Mouse (Mus musculus): Measurements from ENCODE around the gene G430095P16Rik. TPM values are rescaled to one million over a fixed set of nuclear protein-coding genes. Genes with fewer than 3 reads are reported as not detected.

G430095P16Rik gene
- 1.4 and 1.8 TPM in 2 replicates for polyA plus RNA-seq (2015; fragmentation: Nextera tagmentation; extraction: Ambion mirVana)

- peak within 1 kb of the TSS; percentile 11; the same call in 1 of the 2 replicates for H3K9ac ChIP-seq (replicated peaks)
- H3K9me3 ChIP-seq (replicated peaks), result no peaks in the 10 kb centered on the region
- H3K27me3 ChIP-seq (replicated peaks), result peaks cover 10% of the 10 kb centered on the region
- H3K27ac ChIP-seq (replicated peaks), result peak within 1 kb of the TSS; percentile 80
- peak within 1 kb of the TSS; percentile 26 for H3K4me2 ChIP-seq
- no peak within 1 kb of the TSS for H3K4me3 ChIP-seq (replicated peaks)
- ATAC-seq (ENCODE audit: low FRiP score), result peak; percentile 57
- H3K36me3 ChIP-seq, result no peaks in the 10 kb centered on the region
- H3K4me1 ChIP-seq, result peaks cover 52% of the 10 kb centered on the region
- 13% methylated on average over 10 of the region's 10 CpGs for WGBS
Observed at GRCm38 (mm10) chr8:84722850-84723570, at the start of gene G430095P16Rik. Gene G430095P16Rik, plus strand, starts transcription at chr8:84723007.

DNA sequence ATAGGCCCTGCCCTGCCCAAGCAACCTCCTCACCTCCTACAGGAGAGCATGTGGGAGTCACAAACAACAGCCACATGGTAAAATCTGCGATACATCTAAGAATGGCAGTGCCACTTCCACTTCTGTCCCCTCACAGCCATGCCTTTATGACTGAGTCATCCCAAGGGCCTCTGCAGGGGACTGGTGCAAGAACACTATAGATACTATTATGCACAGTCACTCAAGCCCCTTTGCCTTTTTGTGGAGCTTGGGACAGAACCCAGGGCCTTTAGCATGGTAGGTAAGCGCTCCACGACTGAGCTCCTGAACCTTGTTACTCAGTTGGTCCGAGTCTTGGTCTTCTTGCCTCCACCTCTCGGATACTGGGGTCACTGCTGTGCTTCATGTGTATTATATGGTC, 45.5 kb upstream of the G430095P16Rik start:
- no peak for ATAC-seq (ENCODE audit: low FRiP score)
- peaks cover 47% of the 10 kb centered on the region for H3K36me3 ChIP-seq

DNA sequence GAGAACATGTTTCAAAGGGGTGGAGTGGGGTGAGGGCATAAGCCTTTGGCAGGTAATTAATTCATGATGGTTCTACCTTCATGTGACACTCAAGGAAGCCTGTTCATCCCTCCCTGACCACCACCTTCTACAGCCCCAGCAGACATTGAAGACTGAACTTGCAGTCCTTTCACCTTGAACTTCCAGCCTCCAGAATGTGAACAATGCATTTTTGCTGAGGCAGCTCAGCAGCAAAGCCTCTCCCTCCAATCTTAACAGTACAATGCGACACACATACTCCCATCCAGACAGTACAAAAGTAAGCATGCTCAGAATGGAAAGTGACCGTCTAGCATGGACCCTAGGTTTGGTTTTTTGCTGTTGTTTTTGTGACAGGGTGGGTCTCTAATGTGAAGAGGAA, 41.3 kb upstream of the G430095P16Rik start:
- H3K9me3 ChIP-seq (replicated peaks), result no peaks in the 10 kb centered on the region
- 78% methylated on average over 2 of the region's 2 CpGs for WGBS
- no peak overlapping the region for H3K4me2 ChIP-seq
- ATAC-seq (ENCODE audit: low FRiP score), result no peak
- no peak overlapping the region for H3K9ac ChIP-seq (replicated peaks)
- no peak overlapping the region for H3K27ac ChIP-seq (replicated peaks)
- peaks cover 34% of the 10 kb centered on the region for H3K4me1 ChIP-seq
- no peaks in the 10 kb centered on the region for H3K27me3 ChIP-seq (replicated peaks)
- peaks cover 9% of the 10 kb centered on the region for H3K36me3 ChIP-seq
- no peak overlapping the region for H3K4me3 ChIP-seq (replicated peaks)

More for the DNA sequence above, 45.5 kb upstream of the G430095P16Rik start:
- no peak overlapping the region for H3K4me2 ChIP-seq
- WGBS, result 96% methylated on average over 5 of the region's 5 CpGs
- H3K9me3 ChIP-seq (replicated peaks), result no peaks in the 10 kb centered on the region
- no peak overlapping the region for H3K4me3 ChIP-seq (replicated peaks)
- no peaks in the 10 kb centered on the region for H3K27me3 ChIP-seq (replicated peaks)
- peaks cover 3% of the 10 kb centered on the region; the same call in 1 of the 2 replicates for H3K4me1 ChIP-seq
- H3K27ac ChIP-seq (replicated peaks), result no peak overlapping the region
- no peak overlapping the region for H3K9ac ChIP-seq (replicated peaks)

GRCm38 (mm10) chr8:84682257-84682656, 40.5 kb upstream of the G430095P16Rik start:
- WGBS, result 85% methylated on average over 2 of the region's 2 CpGs

GRCm38 (mm10) chr8:84684537-84684936, 38.3 kb upstream of the G430095P16Rik start:
- no peaks in the 10 kb centered on the region for H3K27me3 ChIP-seq (replicated peaks)
- peaks cover 50% of the 10 kb centered on the region for H3K4me1 ChIP-seq
- no peak for ATAC-seq (ENCODE audit: low FRiP score)
- H3K9ac ChIP-seq (replicated peaks), result no peak overlapping the region
- 0 out of 2 replicates have a peak overlapping the region, but pooled peaks have one; percentile 55 for H3K27ac ChIP-seq (replicated peaks)
- WGBS, result 24% methylated on average over 3 of the region's 3 CpGs
- no peak overlapping the region for H3K4me3 ChIP-seq (replicated peaks)
- H3K4me2 ChIP-seq, result no peak overlapping the region
- 0 out of 2 replicates have a peak, but pooled peaks cover 5% of the 10 kb centered on the region for H3K36me3 ChIP-seq
- no peaks in the 10 kb centered on the region for H3K9me3 ChIP-seq (replicated peaks)

More at GRCm38 (mm10) chr8:84682257-84682656, 40.5 kb upstream of the G430095P16Rik start:
- no peak for ATAC-seq (ENCODE audit: low FRiP score)
- Histone ChIP-seq H3K9ac (replicated peaks) (no peak overlapping the region), H3K27ac (replicated peaks) (no peak overlapping the region), H3K4me2 (no peak overlapping the region), H3K4me1 (peaks cover 38% of the 10 kb centered on the region), H3K36me3 (peaks cover 5% of the 10 kb centered on the region; the same call in 1 of the 2 replicates), H3K4me3 (replicated peaks) (no peak overlapping the region), H3K27me3 (replicated peaks) (no peaks in the 10 kb centered on the region), H3K9me3 (replicated peaks) (no peaks in the 10 kb centered on the region)

DNA sequence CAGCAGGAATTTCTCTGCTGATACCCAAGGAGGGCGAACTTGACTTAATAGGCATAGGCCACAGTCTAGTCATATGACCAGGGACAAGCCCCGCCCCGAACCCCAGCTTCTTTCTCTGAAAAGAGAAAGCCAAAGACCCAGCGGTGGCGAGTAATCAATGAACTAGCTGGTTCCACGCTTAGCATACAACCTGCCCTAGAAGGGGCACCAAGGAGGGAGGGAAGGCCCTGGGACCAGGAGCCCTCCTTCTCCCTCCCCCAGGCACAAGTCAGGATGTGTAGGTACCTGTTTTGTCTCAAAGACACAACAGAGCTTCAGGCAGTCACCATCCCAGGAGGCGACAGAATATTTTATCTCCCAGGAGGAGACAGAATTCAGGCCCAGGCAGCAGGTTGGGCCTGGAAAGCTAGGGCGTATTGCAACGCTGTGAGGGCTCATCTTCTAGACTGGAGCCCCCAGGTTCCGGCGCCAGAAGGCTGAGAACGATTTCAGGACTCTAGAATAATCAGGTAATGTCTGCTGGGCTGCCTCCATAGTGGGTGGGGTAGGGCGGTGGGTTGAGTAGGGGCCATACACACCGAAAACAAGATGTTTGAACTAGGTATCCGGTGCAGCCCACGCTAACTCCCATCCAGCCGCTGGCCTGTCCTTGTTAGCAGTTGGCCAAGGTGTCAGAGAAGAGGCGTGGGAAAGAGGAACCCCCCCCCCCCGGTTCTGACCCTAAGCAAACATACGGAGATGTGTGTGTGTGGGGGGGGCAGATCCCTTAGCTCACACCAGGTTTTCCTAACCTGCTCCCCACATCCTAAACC, 36.4 kb upstream of the G430095P16Rik start, which contains the start of gene Trmt1:
Gene Trmt1, plus strand, starts transcription at position 117 of the 812 bp plus-strand sequence.
- 9% methylated on average over 20 of the region's 20 CpGs for WGBS
- ATAC-seq (ENCODE audit: low FRiP score), result 0 out of 2 replicates have a peak, but pooled peaks have one; percentile 10
- Histone ChIP-seq H3K27ac (replicated peaks) (peak within 1 kb of the TSS; percentile 88), H3K27me3 (replicated peaks) (no peaks in the 10 kb centered on the region), H3K4me1 (peaks cover 64% of the 10 kb centered on the region), H3K9ac (replicated peaks) (peak within 1 kb of the TSS; percentile 99), H3K36me3 (peaks cover 13% of the 10 kb centered on the region), H3K9me3 (replicated peaks) (no peaks in the 10 kb centered on the region), H3K4me3 (replicated peaks) (peak within 1 kb of the TSS; percentile 99), H3K4me2 (peak within 1 kb of the TSS; percentile 76)

DNA sequence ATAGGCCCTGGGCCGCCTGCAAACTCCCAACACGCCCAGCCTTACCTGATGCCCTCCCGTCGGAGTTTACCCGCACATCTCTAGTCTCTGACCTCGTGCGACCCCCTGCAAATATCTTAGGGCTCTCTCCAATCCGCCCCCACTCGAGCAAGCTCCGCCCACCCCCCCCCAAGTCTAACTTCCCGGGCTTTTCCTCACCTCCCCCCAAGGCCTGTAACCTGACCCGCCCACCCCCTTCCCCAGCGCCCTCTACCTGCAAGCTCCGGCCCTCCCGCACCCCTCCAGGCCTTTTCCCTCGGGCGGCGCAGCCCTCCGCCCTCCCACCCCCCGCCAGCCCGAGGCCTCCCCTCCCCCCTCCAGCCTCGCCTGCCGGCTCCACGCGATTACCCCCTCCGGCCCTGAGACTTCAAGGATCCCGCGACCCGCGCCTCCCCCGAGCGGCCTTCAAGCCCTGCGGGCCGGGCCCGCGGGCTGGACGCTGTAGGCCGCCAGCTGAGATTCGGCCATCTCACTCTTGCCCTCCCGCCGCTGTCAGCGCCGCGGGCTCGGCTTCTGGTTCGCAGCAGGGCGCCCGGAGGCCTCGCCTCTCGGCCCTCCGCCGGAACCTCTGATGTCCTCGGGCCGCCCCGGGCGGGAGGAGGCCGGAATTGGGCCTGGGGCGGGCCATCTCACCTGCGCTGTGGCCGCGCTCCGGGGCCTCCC, 35.7 kb upstream of the G430095P16Rik start:
- H3K4me1 ChIP-seq, result peaks cover 63% of the 10 kb centered on the region
- H3K27ac ChIP-seq (replicated peaks), result peak overlapping the region; percentile 88
- no peaks in the 10 kb centered on the region for H3K27me3 ChIP-seq (replicated peaks)
- no peaks in the 10 kb centered on the region for H3K9me3 ChIP-seq (replicated peaks)
- ATAC-seq (ENCODE audit: low FRiP score), result peak; percentile 18
- H3K36me3 ChIP-seq, result peaks cover 16% of the 10 kb centered on the region
- peak overlapping the region; percentile 76 for H3K4me2 ChIP-seq
- under 1% methylated on average over 48 of the region's 62 CpGs for WGBS
- peak overlapping the region; percentile 99 for H3K4me3 ChIP-seq (replicated peaks)
- peak overlapping the region; percentile 99 for H3K9ac ChIP-seq (replicated peaks)

- WGBS, result under 1% methylated on average over 25 of the region's 37 CpGs
- Histone ChIP-seq H3K4me2 (peak within 1 kb of the TSS; percentile 91), H3K27me3 (replicated peaks) (no peaks in the 10 kb centered on the region), H3K36me3 (peaks cover 18% of the 10 kb centered on the region), H3K27ac (replicated peaks) (peak within 1 kb of the TSS; percentile 88), H3K9ac (replicated peaks) (peak within 1 kb of the TSS; percentile 99), H3K4me1 (peaks cover 60% of the 10 kb centered on the region), H3K4me3 (replicated peaks) (peak within 1 kb of the TSS; percentile 99), H3K9me3 (replicated peaks) (no peaks in the 10 kb centered on the region)
- ATAC-seq (ENCODE audit: low FRiP score), result peak; percentile 75
Observed at GRCm38 (mm10) chr8:84687705-84688100, 35.1 kb upstream of the G430095P16Rik start, which contains the start of gene Nacc1. Gene Nacc1, minus strand, starts transcription at chr8:84687862.

- Histone ChIP-seq H3K27ac (replicated peaks) (peak overlapping the region; percentile 45), H3K4me2 (peak overlapping the region; percentile 91), H3K9me3 (replicated peaks) (no peaks in the 10 kb centered on the region), H3K27me3 (replicated peaks) (no peaks in the 10 kb centered on the region), H3K36me3 (peaks cover 25% of the 10 kb centered on the region), H3K4me3 (replicated peaks) (peak overlapping the region; percentile 68), H3K9ac (replicated peaks) (peak overlapping the region; percentile 52), H3K4me1 (peaks cover 51% of the 10 kb centered on the region)
- ATAC-seq (ENCODE audit: low FRiP score), result peak; percentile 87
- WGBS, result under 1% methylated on average over 47 of the region's 47 CpGs
Observed at GRCm38 (mm10) chr8:84689091-84689915, 33.5 kb upstream of the G430095P16Rik start.

DNA sequence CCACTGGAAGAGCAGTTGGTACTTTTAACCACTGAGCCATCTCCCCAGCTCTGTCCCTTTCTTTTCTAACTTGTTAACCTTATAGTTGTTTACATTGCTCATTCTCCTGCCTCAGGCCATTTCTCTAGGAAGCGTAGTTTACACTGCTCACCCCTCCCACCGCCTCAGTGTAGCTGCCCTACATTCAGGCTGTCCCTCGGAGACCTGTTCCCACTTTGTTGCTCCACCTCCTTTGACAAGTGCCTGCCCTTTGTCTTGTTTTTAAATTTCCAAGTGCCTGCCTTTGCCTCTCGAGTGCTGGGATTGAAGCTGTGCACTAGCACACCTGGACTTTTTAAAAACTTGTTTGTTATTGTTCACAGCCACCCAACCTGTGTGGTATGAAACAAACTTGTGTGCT, 29.5 kb upstream of the G430095P16Rik start:
- Histone ChIP-seq H3K9me3 (replicated peaks) (no peaks in the 10 kb centered on the region), H3K36me3 (peaks cover 47% of the 10 kb centered on the region)
- 79% methylated on average over 4 of the region's 4 CpGs for whole genome bisulfite sequencing

More for the DNA sequence above, 29.5 kb upstream of the G430095P16Rik start:
- H3K27me3 ChIP-seq (replicated peaks), result no peaks in the 10 kb centered on the region
- no peak overlapping the region for H3K9ac ChIP-seq (replicated peaks)
- no peak for ATAC-seq (ENCODE audit: low FRiP score)
- no peak overlapping the region for H3K4me3 ChIP-seq (replicated peaks)
- no peak overlapping the region for H3K4me2 ChIP-seq
- no peak overlapping the region for H3K27ac ChIP-seq (replicated peaks)
- peaks cover 21% of the 10 kb centered on the region for H3K4me1 ChIP-seq
